Mouse (Mus musculus) forebrain, embryonic 11.5 days (tissue): ENCODE results near the gene Tnfaip3. TPM values are rescaled to one million over a fixed set of nuclear protein-coding genes. Genes with fewer than 3 reads are reported as not detected.

Experiments
- ATAC-seq: fragments of 200-750 bp; cut with Nextera tagmentation; replicated peaks from 2 replicates; pipeline ENCODE4 v1.8.0; 2017; ENCODE audit warnings: moderate TSS enrichment; ENCODE audit not compliant: low FRiP score
- DNase-seq: peaks from one replicate; pipeline ENCODE4 v3.0.0-alpha.2; 2017; ENCODE audit warnings: low spot score
- H3K27ac ChIP-seq: fragments of 300-500 bp; sonication (generic); 2 replicates; pipeline ENCODE4 v1.5.1; 2014; ENCODE audit warnings: low read depth, low read length
- H3K27me3 ChIP-seq: fragments of 300-500 bp; sonication (generic); 2 replicates; pipeline ENCODE4 v1.6.1; 2014; ENCODE audit warnings: mild to moderate bottlenecking, low read length, mixed read lengths; ENCODE audit not compliant: control insufficient read depth, insufficient read depth
- H3K36me3 ChIP-seq: fragments of 300-500 bp; sonication (generic); 2 replicates; pipeline ENCODE4 v1.6.1; 2014; ENCODE audit warnings: mild to moderate bottlenecking, low read length, moderate library complexity, mixed read lengths; ENCODE audit not compliant: control insufficient read depth, insufficient read depth
- H3K4me1 ChIP-seq: fragments of 300-500 bp; sonication (generic); replicated peaks from 2 replicates; pipeline ENCODE4 v1.6.1; 2014; ENCODE audit warnings: low read length, mixed read lengths; ENCODE audit not compliant: control insufficient read depth, insufficient read depth
- H3K4me2 ChIP-seq: fragments of 300-500 bp; sonication (generic); 2 replicates; pipeline ENCODE4 v1.6.1; 2014; ENCODE audit warnings: low read depth, mild to moderate bottlenecking, low read length, moderate library complexity, mixed read lengths; ENCODE audit not compliant: severe bottlenecking
- H3K4me3 ChIP-seq: fragments of 300-500 bp; sonication (generic); 2 replicates; pipeline ENCODE4 v1.5.1; 2014; ENCODE audit warnings: low read depth, low read length
- H3K9ac ChIP-seq: fragments of 300-500 bp; sonication (generic); 2 replicates; pipeline ENCODE4 v1.6.1; 2014; ENCODE audit warnings: low read length
- H3K9me3 ChIP-seq: fragments of 300-500 bp; sonication (generic); 2 replicates; pipeline ENCODE4 v1.6.1; 2016; ENCODE audit warnings: low read length, mixed read lengths; ENCODE audit not compliant: control insufficient read depth
- WGBS: fragments of 180-500 bp; shearing (Covaris S2); extraction: QIAGEN DNeasy Blood & Tissue Kit; methylation state at CpG from one replicate; pipeline ENCODE4 v1.1.7; 2014; 5-methylcytosine and 5-hydroxymethylcytosine counted together
- polyA plus RNA-seq: library from polyadenylated mRNA; unstranded; fragments of >200 nt; fragmentation: Nextera tagmentation; extraction: Ambion mirVana; gene quantifications from 2 replicates; pipeline ENCODE4 v1.2.1, GENCODE M21; 2014

Gene Tnfaip3
- polyA plus RNA-seq, 1 experiment from 2014 or later = 1.2 TPM

DNA sequence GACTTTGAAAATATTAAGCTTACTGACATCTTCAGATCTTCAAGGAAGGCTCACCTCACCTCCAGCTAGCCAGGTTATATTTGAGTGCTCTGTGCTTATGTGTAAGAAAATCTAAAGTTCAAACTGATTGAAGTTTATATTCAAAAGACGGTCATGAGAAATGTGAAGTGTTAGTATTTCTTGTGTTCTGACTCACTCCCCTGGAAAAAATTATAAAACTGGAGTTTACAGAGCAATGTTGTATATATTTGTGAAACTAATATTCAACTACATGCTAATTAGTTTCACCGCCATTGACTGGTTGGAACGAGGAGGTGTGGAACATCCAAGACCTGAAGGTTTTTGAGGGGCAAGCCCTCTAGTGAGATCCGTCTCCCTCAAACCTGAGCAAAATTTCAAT is 22.5 kb downstream of the Tnfaip3 start:
- no peak overlapping the region for H3K4me2 ChIP-seq
- 87% methylated on average over 4 of the region's 4 CpGs for WGBS
- H3K36me3 ChIP-seq = no peaks in the 10 kb centered on the region
- H3K9ac ChIP-seq = no peak overlapping the region
- no peak overlapping the region for H3K4me3 ChIP-seq
- no peaks in the 10 kb centered on the region for H3K9me3 ChIP-seq
- no peaks in the 10 kb centered on the region for H3K4me1 ChIP-seq
- ATAC-seq (no peak), DNase-seq (no peak)
- H3K27me3 ChIP-seq = no peaks in the 10 kb centered on the region
- H3K27ac ChIP-seq = no peak overlapping the region

DNA sequence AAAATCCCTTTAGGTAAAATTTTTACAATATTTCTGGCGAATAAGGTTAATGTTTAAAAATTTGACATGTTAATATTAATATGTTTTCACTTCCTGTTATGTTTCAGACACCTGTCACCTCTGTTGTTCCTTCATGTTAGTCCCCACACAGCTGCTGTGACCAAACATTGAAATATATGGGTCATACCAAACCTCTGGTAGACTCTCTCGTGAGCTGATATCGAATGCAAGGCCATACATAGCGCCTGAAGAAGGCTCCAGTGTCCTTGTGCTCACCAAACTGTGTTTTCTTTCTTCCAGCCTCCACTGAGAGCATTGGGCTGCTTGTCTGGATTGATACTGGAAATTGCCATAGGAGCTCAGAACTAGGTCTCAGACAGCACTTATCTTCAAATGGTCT is 24.4 kb downstream of the Tnfaip3 start:
- ATAC-seq (no peak), DNase-seq (no peak)
- Histone ChIP-seq H3K4me2 (no peak overlapping the region), H3K9ac (no peak overlapping the region), H3K9me3 (no peaks in the 10 kb centered on the region), H3K27me3 (no peaks in the 10 kb centered on the region), H3K36me3 (no peaks in the 10 kb centered on the region), H3K27ac (no peak overlapping the region), H3K4me3 (no peak overlapping the region), H3K4me1 (0 out of 2 replicates have a peak, but pooled peaks cover 2% of the 10 kb centered on the region)
- WGBS = 93% methylated on average over 4 of the region's 4 CpGs

DNA sequence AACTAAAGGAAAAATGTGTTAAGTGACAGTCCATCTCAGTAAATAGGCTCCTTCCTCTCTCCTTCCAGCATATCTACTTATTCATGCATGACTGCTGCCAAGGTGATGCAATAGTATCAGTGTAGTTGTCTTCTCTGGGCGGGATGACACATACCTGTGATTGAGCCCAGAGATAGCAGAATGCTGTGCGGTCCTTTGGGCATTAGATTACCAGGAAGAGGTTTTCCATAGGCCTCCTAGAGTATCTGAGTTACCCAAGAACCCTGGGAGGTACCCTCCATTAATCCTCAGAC is 27.6 kb downstream of the Tnfaip3 start:
- no peak overlapping the region for H3K9ac ChIP-seq
- ATAC-seq = no peak
- 76% methylated on average over 2 of the region's 2 CpGs for WGBS
- no peak for DNase-seq
- H3K4me1 ChIP-seq = 0 out of 2 replicates have a peak, but pooled peaks cover 2% of the 10 kb centered on the region
- H3K27ac ChIP-seq = no peak overlapping the region
- no peaks in the 10 kb centered on the region for H3K27me3 ChIP-seq
- H3K9me3 ChIP-seq = no peaks in the 10 kb centered on the region
- H3K36me3 ChIP-seq = no peaks in the 10 kb centered on the region
- no peak overlapping the region for H3K4me2 ChIP-seq
- no peak overlapping the region for H3K4me3 ChIP-seq

DNA sequence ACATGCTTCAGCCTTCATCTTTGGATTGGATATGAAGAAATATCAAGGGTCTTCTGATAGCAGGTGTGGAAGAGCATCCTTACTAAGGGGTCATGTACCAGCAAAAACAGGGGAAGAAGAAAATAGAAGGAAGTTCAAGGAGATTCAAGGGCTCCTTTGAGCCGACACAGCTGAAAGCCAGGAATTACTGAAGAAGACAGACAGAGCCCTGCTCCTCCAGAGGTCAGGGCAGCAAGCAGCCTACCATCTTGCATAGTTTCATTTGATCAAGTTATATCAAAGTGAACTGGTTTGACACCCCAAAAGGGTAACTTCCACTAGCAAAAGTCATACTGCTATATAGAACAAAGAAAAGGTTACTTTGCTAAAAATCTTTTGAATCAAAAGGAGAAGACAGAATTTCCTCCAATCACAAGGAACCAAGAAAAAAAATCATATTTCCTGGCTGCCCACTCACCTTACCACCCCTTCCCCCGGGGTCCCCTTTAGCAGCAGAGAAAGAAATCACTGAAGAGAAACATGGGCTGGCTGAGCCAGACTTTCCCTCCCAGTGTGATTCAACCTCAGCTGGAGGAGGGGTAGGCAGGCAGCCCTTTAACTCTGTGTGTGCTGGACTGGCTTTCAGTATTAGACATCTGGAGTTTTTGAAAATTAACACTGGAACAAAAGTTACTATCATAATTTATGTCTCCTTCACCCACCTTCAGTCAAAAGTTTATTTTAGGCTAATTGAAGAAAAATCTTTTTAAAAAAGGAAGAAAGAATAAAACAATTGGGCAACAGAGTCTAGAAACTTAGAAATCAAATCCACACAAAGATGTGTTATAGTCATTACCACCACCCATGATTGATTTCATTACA is 28.2 kb downstream of the Tnfaip3 start:
- ATAC-seq (no peak), DNase-seq (no peak)
- Histone ChIP-seq H3K9me3 (no peaks in the 10 kb centered on the region), H3K4me3 (no peak overlapping the region), H3K9ac (no peak overlapping the region), H3K27me3 (no peaks in the 10 kb centered on the region), H3K27ac (no peak overlapping the region), H3K36me3 (no peaks in the 10 kb centered on the region), H3K4me1 (0 out of 2 replicates have a peak, but pooled peaks cover 2% of the 10 kb centered on the region), H3K4me2 (no peak overlapping the region)
- WGBS = 20% methylated on average over 2 of the region's 2 CpGs

DNA sequence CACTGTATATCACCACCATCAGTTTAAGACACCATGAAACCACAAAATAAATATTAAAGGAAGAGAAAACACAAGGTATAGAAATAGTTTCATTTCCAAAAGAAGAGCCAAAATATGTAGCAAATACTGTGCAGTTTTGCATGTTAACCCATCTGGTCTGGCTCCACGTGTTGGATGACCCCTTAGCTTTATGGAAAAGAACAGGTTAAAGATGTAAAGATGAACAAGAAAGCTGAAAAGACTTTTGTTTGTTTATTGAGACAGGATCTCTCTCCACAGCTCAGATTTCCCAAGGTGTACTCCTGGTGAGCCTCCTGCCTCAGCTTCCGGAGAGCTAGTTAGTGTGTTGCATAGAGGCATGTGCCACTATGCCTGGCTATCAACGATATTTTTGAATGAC is 29.9 kb downstream of the Tnfaip3 start:
- no peaks in the 10 kb centered on the region for H3K9me3 ChIP-seq
- WGBS = 80% methylated on average over 3 of the region's 3 CpGs
- no peak for ATAC-seq
- no peak overlapping the region for H3K4me3 ChIP-seq
- H3K27me3 ChIP-seq = no peaks in the 10 kb centered on the region
- no peak for DNase-seq
- H3K9ac ChIP-seq = no peak overlapping the region
- no peak overlapping the region for H3K4me2 ChIP-seq
- no peak overlapping the region for H3K27ac ChIP-seq
- 0 out of 2 replicates have a peak, but pooled peaks cover 2% of the 10 kb centered on the region for H3K4me1 ChIP-seq
- no peaks in the 10 kb centered on the region for H3K36me3 ChIP-seq

DNA sequence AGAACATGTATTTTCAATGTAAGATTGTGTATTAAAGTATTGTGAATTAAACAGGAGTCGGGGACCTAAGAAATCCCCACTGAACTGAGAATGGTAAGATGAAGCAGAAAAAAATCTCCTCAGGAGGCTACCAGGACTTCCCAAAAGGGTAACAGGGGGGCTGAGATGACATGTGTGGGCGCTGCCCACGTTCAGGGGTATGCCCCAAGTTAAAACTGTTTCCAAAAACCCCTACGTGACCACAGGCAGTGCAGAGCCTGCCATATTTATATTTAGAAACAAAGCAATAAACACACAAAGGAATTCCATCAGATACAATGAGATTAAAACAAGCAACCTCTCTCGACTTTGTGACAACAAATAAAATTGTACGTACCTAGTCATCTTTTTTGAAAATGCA is 31.9 kb downstream of the Tnfaip3 start:
- H3K9me3 ChIP-seq = no peaks in the 10 kb centered on the region
- no peak overlapping the region for H3K27ac ChIP-seq
- H3K4me2 ChIP-seq = no peak overlapping the region
- WGBS = 86% methylated on average over 6 of the region's 6 CpGs
- DNase-seq (no peak), ATAC-seq (no peak)
- no peaks in the 10 kb centered on the region for H3K36me3 ChIP-seq
- no peaks in the 10 kb centered on the region for H3K27me3 ChIP-seq
- H3K4me3 ChIP-seq = no peak overlapping the region
- H3K9ac ChIP-seq = no peak overlapping the region
- H3K4me1 ChIP-seq = 0 out of 2 replicates have a peak, but pooled peaks cover 2% of the 10 kb centered on the region

DNA sequence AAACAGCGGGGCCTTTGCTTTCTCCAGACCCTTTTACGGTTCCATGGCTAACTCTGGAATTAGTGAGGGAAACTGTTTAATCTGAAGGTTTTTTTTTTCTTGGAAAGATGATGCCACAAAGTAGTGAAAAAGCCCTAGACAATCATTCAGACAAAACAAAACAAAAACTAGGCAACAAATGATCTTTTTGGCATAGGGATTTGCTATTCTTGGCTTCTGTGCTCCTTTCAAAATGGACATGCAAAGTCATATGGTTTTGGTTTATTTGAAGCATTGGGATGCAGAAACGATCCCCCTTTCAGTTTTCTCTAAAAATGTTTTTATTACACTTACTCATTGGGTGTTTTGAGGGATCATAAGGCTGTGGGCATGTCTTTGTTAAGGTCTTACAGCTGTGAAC is 41.0 kb downstream of the Tnfaip3 start:
- H3K27ac ChIP-seq = no peak overlapping the region
- ATAC-seq (no peak), DNase-seq (no peak)
- no peaks in the 10 kb centered on the region for H3K4me1 ChIP-seq
- H3K4me3 ChIP-seq = no peak overlapping the region
- 89% methylated on average over 3 of the region's 3 CpGs for WGBS
- H3K36me3 ChIP-seq = no peaks in the 10 kb centered on the region
- no peak overlapping the region for H3K4me2 ChIP-seq
- no peaks in the 10 kb centered on the region for H3K27me3 ChIP-seq
- no peak overlapping the region for H3K9ac ChIP-seq
- H3K9me3 ChIP-seq = no peaks in the 10 kb centered on the region

DNA sequence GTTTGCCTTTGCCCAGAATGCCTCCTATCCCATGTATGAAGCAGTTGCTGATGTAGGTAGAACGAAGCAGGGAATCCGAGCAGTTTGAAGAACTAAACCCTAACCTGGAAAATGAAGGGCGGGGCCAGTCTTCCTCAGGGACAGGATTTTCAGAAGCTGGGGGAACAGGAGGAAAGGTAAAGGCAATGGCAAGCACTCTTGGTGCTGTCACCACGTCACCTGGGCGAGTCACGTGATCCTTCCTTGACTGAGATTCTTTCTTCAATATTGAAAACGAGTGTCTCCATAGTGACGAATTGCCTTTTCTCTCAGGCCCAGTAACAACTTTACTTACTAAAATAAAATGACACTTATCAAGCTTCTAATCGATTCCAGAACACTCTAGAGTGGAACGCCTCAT is 48.6 kb downstream of the Tnfaip3 start:
- 85% methylated on average over 10 of the region's 10 CpGs for WGBS
- Histone ChIP-seq H3K27ac (no peak overlapping the region), H3K4me2 (no peak overlapping the region), H3K4me1 (no peaks in the 10 kb centered on the region), H3K4me3 (no peak overlapping the region), H3K9ac (no peak overlapping the region), H3K27me3 (no peaks in the 10 kb centered on the region), H3K9me3 (no peaks in the 10 kb centered on the region), H3K36me3 (no peaks in the 10 kb centered on the region)
- ATAC-seq (no peak), DNase-seq (no peak)

DNA sequence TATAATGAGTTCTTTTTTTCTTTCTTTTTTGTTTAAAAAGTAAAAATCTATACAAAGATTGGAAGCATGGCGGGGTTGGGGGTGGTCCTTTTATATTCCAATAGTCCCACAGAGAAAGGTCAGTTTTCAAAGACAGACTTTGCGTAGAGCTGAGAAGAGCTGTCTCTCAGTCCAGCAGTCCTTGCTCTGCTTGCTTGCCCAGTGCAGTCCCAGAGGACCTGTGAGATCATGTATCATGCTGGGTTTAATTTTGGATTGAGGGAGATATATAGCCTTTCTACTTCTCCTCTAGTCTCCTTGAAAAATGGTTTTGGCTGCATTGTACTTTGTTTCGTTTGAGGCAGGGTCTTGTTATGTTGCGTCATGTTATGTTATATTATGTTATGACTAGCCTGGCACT is 49.9 kb downstream of the Tnfaip3 start:
- Histone ChIP-seq H3K36me3 (no peaks in the 10 kb centered on the region), H3K9ac (no peak overlapping the region), H3K27ac (no peak overlapping the region), H3K4me1 (no peaks in the 10 kb centered on the region), H3K4me3 (no peak overlapping the region), H3K27me3 (no peaks in the 10 kb centered on the region), H3K9me3 (no peaks in the 10 kb centered on the region), H3K4me2 (no peak overlapping the region)
- WGBS = 86% methylated on average over 4 of the region's 4 CpGs
- DNase-seq (no peak), ATAC-seq (no peak)
